8 mouse cellular contexts compared by ENCODE assay signal in genomic region chr4:116651797-116652135, GRCm38 (mm10). TPM values are rescaled to one million over a fixed set of nuclear protein-coding genes. Genes with fewer than 3 reads are reported as not detected.
DNase-seq lines count a peak whose midpoint lies in the region; ATAC-seq lines count a peak whose summit lies in the region.

No protein-coding gene starts in this region.

- peak overlapping the region; percentile 95 for H3K27ac ChIP-seq in heart, embryonic 15.5 days
- H3K27ac ChIP-seq in hindbrain, embryonic 15.5 days (replicated peaks): peak overlapping the region; percentile 69
- H3K27ac ChIP-seq in midbrain, embryonic 11.5 days (ENCODE audit: low read depth, low read length): no peak overlapping the region

- peak overlapping the region; percentile 93 for H3K4me3 ChIP-seq in heart, embryonic 15.5 days
- peak overlapping the region; percentile 85 for H3K4me3 ChIP-seq in hindbrain, embryonic 15.5 days
- peak overlapping the region; percentile 65 for H3K4me3 ChIP-seq in midbrain, embryonic 11.5 days (ENCODE audit: low read depth, low read length)

- H3K27me3 ChIP-seq in heart, embryonic 15.5 days: no peaks in the 10 kb centered on the region
- no peaks in the 10 kb centered on the region for H3K27me3 ChIP-seq in hindbrain, embryonic 15.5 days
- H3K27me3 ChIP-seq in midbrain, embryonic 11.5 days (ENCODE audit: control insufficient read depth, insufficient read depth, low read length): no peaks in the 10 kb centered on the region

- no peak for DNase-seq in heart, postnatal 36 days
- DNase-seq in midbrain, embryonic 11.5 days (ENCODE audit: low spot score, missing footprints): no peak
- no peak for DNase-seq in right cerebral cortex, adult 2 months (ENCODE audit: low spot score in 2 of 2)
- no peak for DNase-seq in adrenal gland, postnatal 14 days
- DNase-seq in cerebellum, adult 11-12 months: no peak

- ATAC-seq in heart, embryonic 15.5 days (replicated peaks; ENCODE audit: insufficient number of reproducible peaks, insufficient read depth, low FRiP score, low read depth): no peak
- peak; percentile 34 for ATAC-seq in activated CD4-positive, CD25-positive, alpha-beta regulatory T cell, adult 4 months
- ATAC-seq in hindbrain, embryonic 15.5 days (ENCODE audit: low FRiP score, low read depth): peak; percentile 39; the same call in 1 of the 2 replicates
- ATAC-seq in midbrain, embryonic 11.5 days (ENCODE audit: low FRiP score): peak; percentile 56

- peak overlapping the region; percentile 65 for H3K4me2 ChIP-seq in heart, embryonic 15.5 days
- H3K4me2 ChIP-seq in hindbrain, embryonic 15.5 days: peak overlapping the region; percentile 88
- peak overlapping the region; percentile 60 for H3K4me2 ChIP-seq in midbrain, embryonic 11.5 days

- H3K9ac ChIP-seq in heart, embryonic 15.5 days: peak overlapping the region; percentile 97
- peak overlapping the region; percentile 87 for H3K9ac ChIP-seq in hindbrain, embryonic 15.5 days
- H3K9ac ChIP-seq in midbrain, embryonic 11.5 days (ENCODE audit: low read length): peak overlapping the region; percentile 84

- H3K4me1 ChIP-seq in heart, embryonic 15.5 days (replicated peaks): peaks cover 30% of the 10 kb centered on the region
- H3K4me1 ChIP-seq in hindbrain, embryonic 15.5 days (replicated peaks): peaks cover 43% of the 10 kb centered on the region
- peaks cover 15% of the 10 kb centered on the region for H3K4me1 ChIP-seq in midbrain, embryonic 11.5 days (ENCODE audit: control insufficient read depth, insufficient read depth, low read length)

- intact Hi-C loops in heart, postnatal 36 days (cut with DNase I): loop anchor here (1.0 to 2.0 kb wide), 2 partner anchors 22 to 33 kb away; partner anchors contain the start of gene Prdx1

- peaks cover 16% of the 10 kb centered on the region; the same call in 1 of the 2 replicates for H3K36me3 ChIP-seq in heart, embryonic 15.5 days
- H3K36me3 ChIP-seq in hindbrain, embryonic 15.5 days: 0 out of 2 replicates have a peak, but pooled peaks cover 4% of the 10 kb centered on the region
- H3K36me3 ChIP-seq in midbrain, embryonic 11.5 days (ENCODE audit: control insufficient read depth, insufficient read depth, low read length): peaks cover 5% of the 10 kb centered on the region; the same call in 1 of the 2 replicates

- 12% methylated on average over 6 of the region's 6 CpGs for WGBS in heart, embryonic 15.5 days
- WGBS in hindbrain, embryonic 15.5 days: 9% methylated on average over 6 of the region's 6 CpGs
- WGBS in midbrain, embryonic 11.5 days: 17% methylated on average over 6 of the region's 6 CpGs

- no peaks in the 10 kb centered on the region for H3K9me3 ChIP-seq in heart, embryonic 15.5 days (replicated peaks)
- no peaks in the 10 kb centered on the region for H3K9me3 ChIP-seq in hindbrain, embryonic 15.5 days
- H3K9me3 ChIP-seq in midbrain, embryonic 11.5 days (ENCODE audit: control insufficient read depth, low read length): no peaks in the 10 kb centered on the region

RNA-seq across cellular contexts. Expression of gene Akr1a1, which starts 0.3 kb away (rescaled TPM):
- 501 and 616 TPM in 2 replicates for polyA plus RNA-seq in heart, embryonic 15.5 days (2015; fragmentation: Nextera tagmentation; extraction: Ambion mirVana)
- total RNA-seq in heart, postnatal 36 days (2021): 100 to 1,000 TPM; 272 to 290 TPM
- 100 to 1,000 TPM; 314 to 333 TPM for polyA plus RNA-seq in activated CD4-positive, CD25-positive, alpha-beta regulatory T cell, adult 4 months (2017; shearing (Covaris generic))
- 704 and 712 TPM in 2 replicates for polyA plus RNA-seq in hindbrain, embryonic 15.5 days (2015; fragmentation: Nextera tagmentation; extraction: Ambion mirVana)
- polyA plus RNA-seq in midbrain, embryonic 11.5 days (2014; fragmentation: Nextera tagmentation; extraction: Ambion mirVana): 544 TPM in 2 replicates
- 639 and 649 TPM in 2 replicates for total RNA-seq in adrenal gland, postnatal 14 days (2021)

RNA-seq across cellular contexts. Expression of gene Nasp, which starts 24.0 kb away (rescaled TPM):
- 68.6 and 75.0 TPM in 2 replicates for polyA plus RNA-seq in heart, embryonic 15.5 days (2015; fragmentation: Nextera tagmentation; extraction: Ambion mirVana)
- total RNA-seq in heart, postnatal 36 days (2021): 10 to 100 TPM; 18.6 to 25.5 TPM
- 10 to 100 TPM; 62.2 to 66.1 TPM for polyA plus RNA-seq in activated CD4-positive, CD25-positive, alpha-beta regulatory T cell, adult 4 months (2017; shearing (Covaris generic))
- 92.9 and 98.3 TPM in 2 replicates for polyA plus RNA-seq in hindbrain, embryonic 15.5 days (2015; fragmentation: Nextera tagmentation; extraction: Ambion mirVana)
- polyA plus RNA-seq in midbrain, embryonic 11.5 days (2014; fragmentation: Nextera tagmentation; extraction: Ambion mirVana): 304 and 328 TPM in 2 replicates
- 51.1 and 51.6 TPM in 2 replicates for total RNA-seq in adrenal gland, postnatal 14 days (2021)

RNA-seq across cellular contexts. Expression of gene Prdx1, which starts 33.6 kb away (rescaled TPM):
- 850 and 967 TPM in 2 replicates for polyA plus RNA-seq in heart, embryonic 15.5 days (2015; fragmentation: Nextera tagmentation; extraction: Ambion mirVana)
- 100 to 1,000 TPM; 476 to 489 TPM for total RNA-seq in heart, postnatal 36 days (2021)
- 100 to 1,000 TPM; 840 to 842 TPM for polyA plus RNA-seq in activated CD4-positive, CD25-positive, alpha-beta regulatory T cell, adult 4 months (2017; shearing (Covaris generic))
- polyA plus RNA-seq in hindbrain, embryonic 15.5 days (2015; fragmentation: Nextera tagmentation; extraction: Ambion mirVana): 446 and 514 TPM in 2 replicates
- 1,035 and 1,053 TPM in 2 replicates for polyA plus RNA-seq in midbrain, embryonic 11.5 days (2014; fragmentation: Nextera tagmentation; extraction: Ambion mirVana)
- 546 and 672 TPM in 2 replicates for total RNA-seq in adrenal gland, postnatal 14 days (2021)

RNA-seq across cellular contexts. Expression of gene Ccdc17, which starts 55.3 kb away (rescaled TPM):
- polyA plus RNA-seq in heart, embryonic 15.5 days (2015; fragmentation: Nextera tagmentation; extraction: Ambion mirVana): 4.3 and 4.5 TPM in 2 replicates
- 1 to 10 TPM; 2.6 to 3.5 TPM for total RNA-seq in heart, postnatal 36 days (2021)
- 10 to 100 TPM in 1 of 2 experiments, 1 to 10 TPM in 1; 9.2 to 15.3 TPM for polyA plus RNA-seq in activated CD4-positive, CD25-positive, alpha-beta regulatory T cell, adult 4 months (2017; shearing (Covaris generic))
- 4.4 and 4.8 TPM in 2 replicates for polyA plus RNA-seq in hindbrain, embryonic 15.5 days (2015; fragmentation: Nextera tagmentation; extraction: Ambion mirVana)
- polyA plus RNA-seq in midbrain, embryonic 11.5 days (2014; fragmentation: Nextera tagmentation; extraction: Ambion mirVana): 1.7 and 2.6 TPM in 2 replicates
- total RNA-seq in adrenal gland, postnatal 14 days (2021): 10.0 and 11.0 TPM in 2 replicates

RNA-seq across cellular contexts. Expression of gene Mmachc, which starts 56.4 kb away (rescaled TPM):
- polyA plus RNA-seq in heart, embryonic 15.5 days (2015; fragmentation: Nextera tagmentation; extraction: Ambion mirVana): 33.9 and 34.1 TPM in 2 replicates
- 10 to 100 TPM; 46.8 to 56.1 TPM for total RNA-seq in heart, postnatal 36 days (2021)
- 1 to 10 TPM; 3.9 to 4.9 TPM for polyA plus RNA-seq in activated CD4-positive, CD25-positive, alpha-beta regulatory T cell, adult 4 months (2017; shearing (Covaris generic))
- polyA plus RNA-seq in hindbrain, embryonic 15.5 days (2015; fragmentation: Nextera tagmentation; extraction: Ambion mirVana): 23.0 and 23.2 TPM in 2 replicates
- polyA plus RNA-seq in midbrain, embryonic 11.5 days (2014; fragmentation: Nextera tagmentation; extraction: Ambion mirVana): 23.6 and 28.0 TPM in 2 replicates
- total RNA-seq in adrenal gland, postnatal 14 days (2021): 39.5 and 41.9 TPM in 2 replicates
